Mouse (Mus musculus) C2C12 (cell line): Measurements from ENCODE around the gene Slc6a21.

Experiments
- CTCF ChIP-seq: IDR thresholded peaks from one replicate; pipeline ENCODE4 v1.5.1; 2011; ENCODE audit not compliant: control insufficient read depth, insufficient read depth, insufficient read length
- MAX ChIP-seq: IDR thresholded peaks from one replicate; pipeline ENCODE4 v1.6.1; 2011; ENCODE audit warnings: mild to moderate bottlenecking, control low read depth
- MYOD1 ChIP-seq: IDR thresholded peaks from one replicate; pipeline ENCODE4 v1.6.1; 2011; ENCODE audit warnings: low read depth; ENCODE audit not compliant: control insufficient read depth, insufficient read length
- USF1 ChIP-seq: IDR thresholded peaks from one replicate; pipeline ENCODE4 v1.6.1; 2011; ENCODE audit warnings: low read depth, mild to moderate bottlenecking, control low read depth, moderate library complexity

- TF ChIP-seq MAX = no peak
- no peak for TF ChIP-seq CTCF
- no peak for TF ChIP-seq USF1
- no peak for TF ChIP-seq MYOD1
These were observed 55.5 kb downstream of the Slc6a21 start for GRCm38 (mm10) chr7:45332685-45333425.
